Mouse (Mus musculus): Measurements from ENCODE around the gene Spag6.

The Spag6 gene

DNA sequence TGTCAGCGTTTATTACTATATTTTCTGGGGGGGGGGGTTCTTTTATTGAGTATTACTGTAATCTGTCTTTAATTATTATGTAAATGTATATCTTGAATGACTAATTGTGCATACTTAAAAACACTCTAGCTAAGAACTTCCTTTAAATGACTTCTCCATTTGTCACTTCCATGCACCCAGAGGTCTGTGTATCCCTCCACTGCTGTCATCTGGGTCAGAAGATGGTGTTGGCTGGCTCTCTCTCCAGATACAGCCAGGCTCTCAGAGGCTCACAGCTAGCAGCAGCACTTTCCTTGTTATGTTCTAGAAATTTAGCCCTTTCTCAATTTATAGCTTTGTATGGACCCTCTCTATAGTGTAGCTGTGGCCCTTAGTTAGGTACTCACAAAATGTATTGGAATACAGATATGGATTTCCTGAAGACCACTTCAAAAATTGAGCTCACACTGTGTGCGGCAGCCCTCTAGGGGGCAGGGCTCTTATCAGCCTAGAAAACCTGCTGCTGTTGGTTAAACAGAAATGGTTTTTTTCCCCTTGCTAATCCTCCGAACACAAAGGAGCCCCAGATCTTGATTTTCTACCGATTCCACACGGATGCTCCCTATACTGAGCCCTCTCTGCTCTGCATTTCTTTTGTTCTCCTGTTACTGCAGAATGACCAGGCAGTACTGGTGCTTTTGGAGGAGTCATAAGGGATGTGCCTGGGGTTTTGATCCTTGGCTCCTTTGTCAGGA is 40.7 kb downstream of the Spag6 start:
- 59% methylated on average over 5 of the region's 5 CpGs for WGBS

DNA sequence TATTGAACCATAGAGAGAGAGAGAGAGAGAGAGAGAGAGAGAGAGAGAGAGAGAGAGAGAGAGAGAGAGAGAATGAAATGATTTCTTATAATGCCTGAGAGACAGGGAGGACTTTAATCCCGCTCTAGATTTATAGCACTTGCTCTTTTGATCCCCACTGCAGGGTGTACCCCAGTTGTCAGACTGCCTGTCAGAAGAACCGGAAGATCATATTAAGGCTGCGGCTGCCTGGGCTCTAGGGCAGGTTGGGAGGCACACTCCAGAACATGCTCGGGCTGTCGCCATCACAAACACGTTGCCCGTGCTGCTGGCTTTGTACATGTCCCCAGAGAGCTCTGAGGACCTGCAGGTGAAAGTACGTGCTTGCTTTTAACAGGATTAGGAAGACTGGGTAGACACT is 43.2 kb downstream of the Spag6 start:
- WGBS: 79% methylated on average over 8 of the region's 8 CpGs

DNA sequence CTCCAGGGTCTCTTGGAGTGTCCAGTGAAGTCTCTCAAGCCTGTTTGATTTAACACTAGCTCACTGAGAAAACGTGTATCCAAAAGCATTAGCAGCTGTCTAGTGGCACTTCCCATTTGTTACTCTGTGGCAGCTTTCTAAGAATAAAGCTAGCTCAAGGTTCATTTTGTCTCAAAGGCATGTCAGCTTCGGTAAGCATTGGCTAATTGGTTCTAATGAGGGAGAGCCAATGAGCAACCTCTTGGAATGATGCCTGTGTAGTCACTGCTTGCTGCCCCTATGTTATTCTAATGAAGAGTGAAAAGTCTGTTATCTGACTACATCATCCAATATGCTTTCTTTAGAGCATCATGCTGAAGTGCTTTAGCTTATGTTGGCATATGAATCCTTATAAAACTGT is 45.4 kb downstream of the Spag6 start:
- WGBS: 44% methylated on average over 2 of the region's 2 CpGs

DNA sequence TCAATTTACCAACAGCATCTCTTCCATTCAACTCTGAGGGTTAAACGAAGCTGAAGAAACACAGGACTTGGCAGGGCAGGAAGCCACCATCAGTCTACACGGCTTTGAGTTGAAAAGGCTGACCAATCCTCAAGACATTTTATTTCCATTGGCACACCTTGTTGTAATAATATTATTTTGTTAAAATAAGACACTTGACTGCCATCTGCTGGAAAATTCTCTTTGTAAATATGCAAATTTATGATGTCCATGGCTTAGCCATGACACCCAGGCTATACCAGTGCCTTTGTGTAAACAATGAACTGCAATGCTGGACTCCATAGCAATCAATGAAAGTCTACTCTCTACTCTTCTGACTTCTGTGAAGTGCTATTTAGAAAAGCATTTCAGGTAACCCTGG is 62.3 kb downstream of the Spag6 start:
- 14% methylated on average over 2 of the region's 2 CpGs for WGBS

DNA sequence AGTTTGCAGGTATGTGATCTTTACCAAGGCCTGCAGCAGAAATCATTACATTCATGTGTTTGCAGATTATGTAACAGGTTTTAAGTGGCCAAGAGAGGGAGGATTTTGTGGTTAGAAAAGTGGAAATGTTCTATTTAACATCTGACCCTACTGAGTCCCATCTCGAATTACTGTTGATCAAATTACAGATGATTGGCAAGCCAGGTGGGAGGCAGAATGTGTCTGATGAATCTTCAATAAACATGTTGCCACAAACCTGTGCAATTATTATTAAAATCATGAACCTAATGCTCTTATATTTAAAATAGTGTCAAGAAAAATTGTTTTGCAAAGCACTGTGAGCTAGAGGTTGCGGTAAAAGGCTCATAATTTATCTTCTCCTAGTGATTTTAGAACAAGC is 71.0 kb downstream of the Spag6 start:
- WGBS: 94% methylated on average over 2 of the region's 2 CpGs

DNA sequence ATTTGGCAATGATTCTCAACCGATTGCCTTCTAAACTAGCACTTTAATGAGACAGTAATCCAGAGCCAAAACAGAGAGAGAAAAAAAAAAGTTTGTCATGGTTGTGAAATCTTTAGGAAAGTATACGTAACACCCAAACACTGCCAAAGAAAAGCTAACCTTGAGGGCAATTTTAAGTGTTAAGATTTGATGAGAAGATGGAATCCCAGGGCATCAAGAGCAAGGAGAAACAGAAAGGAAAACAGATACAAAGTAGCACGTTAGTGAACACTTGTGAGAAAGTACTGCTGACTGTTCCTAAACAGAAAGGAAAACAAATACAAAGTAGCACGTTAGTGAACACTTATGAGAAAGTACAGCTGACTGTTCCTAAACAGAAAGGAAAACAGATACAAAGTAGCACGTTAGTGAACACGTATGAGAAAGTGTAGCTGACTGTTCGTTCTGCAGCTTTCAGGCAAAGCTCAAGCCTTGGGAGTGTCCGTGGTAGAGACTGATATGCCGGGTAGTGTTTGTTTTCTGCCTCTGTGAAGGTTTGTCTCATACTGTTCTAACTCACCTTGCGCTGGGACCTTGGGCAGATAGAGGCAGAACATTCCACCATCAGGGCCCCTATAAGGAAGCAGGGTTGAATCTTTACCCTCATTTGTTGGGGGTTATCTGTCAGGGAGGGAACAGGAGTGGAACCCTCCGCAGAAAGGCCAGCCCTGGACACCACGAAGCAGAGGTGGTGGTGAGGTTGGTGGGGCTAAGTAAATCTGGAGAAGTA is 71.8 kb downstream of the Spag6 start:
- WGBS: 74% methylated on average over 12 of the region's 12 CpGs

DNA sequence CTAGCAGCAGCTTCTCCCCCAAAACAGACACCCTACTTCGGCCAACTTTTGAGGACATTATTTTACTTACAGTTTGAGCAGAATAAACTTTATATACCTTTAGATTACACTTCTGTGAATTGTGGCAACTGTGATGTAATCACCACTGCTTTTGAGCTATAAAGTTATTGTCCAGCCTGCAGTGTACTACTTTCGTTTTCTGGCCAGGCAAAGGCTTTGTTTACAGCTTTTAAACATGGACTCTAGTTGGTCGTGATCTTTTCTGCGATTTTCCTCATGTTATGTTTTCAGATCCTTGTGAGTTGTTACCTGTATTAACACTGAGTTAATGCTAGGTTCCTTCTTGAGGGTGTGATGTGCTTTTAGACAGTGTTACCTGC is 72.6 kb downstream of the Spag6 start:
- 41% methylated on average over 4 of the region's 4 CpGs for WGBS

DNA sequence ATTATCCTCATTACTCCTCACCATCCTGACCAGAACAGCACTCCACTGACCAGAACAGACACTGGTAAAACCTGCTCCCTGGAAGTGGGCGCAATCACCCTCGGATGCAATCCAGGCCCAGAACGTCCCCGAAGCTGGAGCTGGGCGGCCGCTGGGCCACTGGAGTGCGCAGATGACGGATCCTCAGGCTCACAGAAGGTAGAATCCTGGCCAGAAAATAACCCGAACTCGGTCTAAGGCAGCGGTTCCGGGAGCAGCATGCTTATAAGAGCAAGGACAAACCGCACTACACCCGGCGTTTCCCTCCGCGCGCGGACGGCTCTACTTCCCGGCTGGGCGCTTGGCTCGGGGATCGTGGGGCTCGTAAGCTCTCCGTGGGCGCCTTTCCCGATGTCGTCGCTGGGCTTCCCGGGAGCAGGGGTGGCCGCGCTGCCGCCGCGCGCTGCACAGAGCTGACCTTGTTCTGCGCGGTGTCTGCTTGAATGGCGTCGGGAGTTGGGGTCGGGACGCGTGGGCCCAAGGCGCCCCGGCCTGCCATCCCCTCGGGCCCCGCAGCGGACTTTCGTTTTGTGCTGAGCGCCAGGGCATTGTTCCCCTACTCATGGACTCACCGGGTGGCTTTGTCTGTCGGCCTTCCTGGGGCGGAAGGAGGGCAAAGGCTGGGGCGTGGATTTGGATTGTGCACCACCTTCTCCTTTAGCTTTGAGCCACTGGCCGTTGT is 73.1 kb downstream of the Spag6 start:
- under 1% methylated on average over 56 of the region's 56 CpGs for WGBS

DNA sequence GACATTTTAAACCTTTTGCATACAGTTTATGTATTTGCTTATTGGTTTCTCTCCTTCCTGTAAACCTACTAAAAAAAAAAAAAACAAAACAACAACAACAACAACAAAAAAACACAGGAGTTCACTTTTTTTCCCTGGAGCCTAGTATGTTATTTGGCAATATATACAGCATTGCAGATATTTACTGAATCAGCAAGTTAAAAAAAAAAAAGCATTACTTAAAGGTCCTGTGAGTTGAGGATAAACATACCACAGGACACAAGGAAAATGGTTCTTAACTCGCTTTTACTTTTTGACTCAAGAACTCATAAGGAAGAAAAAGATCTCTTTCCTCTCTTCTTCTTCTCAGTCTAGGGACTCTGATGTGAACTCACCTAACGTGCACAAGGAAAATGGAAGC is 74.6 kb downstream of the Spag6 start:
- WGBS: 99% methylated on average over 2 of the region's 2 CpGs

DNA sequence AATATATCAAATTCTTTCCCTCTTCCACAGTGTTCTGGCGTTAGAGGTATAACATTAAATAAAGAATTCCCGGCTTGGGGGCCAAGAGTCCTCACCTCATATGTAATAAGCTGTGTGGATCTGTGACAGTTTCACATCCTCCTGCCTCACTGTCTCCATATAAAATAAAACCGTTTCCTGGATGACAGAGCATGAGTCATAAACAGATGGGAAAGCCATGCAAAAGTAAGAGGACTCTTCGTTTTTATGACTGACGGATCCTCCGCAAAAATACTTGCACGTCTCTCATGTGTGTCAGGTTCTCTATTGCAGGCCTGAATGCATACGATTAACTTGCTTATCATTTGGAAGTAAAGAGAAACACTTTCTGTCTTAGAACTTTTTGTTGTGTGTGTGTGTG is 78.6 kb downstream of the Spag6 start:
- 54% methylated on average over 8 of the region's 8 CpGs for WGBS

DNA sequence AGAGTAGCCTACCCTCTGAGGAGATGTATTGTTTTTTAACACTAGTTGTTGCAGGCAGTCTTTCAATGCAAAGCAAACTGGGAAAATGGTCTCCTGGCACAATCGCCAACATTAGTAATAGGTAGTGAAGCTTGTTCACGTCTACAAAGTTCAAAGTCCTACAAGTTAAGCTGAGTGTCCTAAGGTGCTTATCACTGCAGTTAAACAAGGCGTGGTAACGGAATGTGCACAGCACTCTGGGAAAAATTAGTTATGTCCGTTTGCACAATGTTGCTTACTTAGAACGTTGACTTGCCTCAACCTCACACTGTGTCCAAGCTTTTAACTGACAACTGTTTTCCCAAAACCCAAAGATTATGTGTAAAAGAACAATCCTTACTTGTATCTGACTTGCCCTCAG is 80.5 kb downstream of the Spag6 start:
- WGBS: 87% methylated on average over 6 of the region's 6 CpGs

DNA sequence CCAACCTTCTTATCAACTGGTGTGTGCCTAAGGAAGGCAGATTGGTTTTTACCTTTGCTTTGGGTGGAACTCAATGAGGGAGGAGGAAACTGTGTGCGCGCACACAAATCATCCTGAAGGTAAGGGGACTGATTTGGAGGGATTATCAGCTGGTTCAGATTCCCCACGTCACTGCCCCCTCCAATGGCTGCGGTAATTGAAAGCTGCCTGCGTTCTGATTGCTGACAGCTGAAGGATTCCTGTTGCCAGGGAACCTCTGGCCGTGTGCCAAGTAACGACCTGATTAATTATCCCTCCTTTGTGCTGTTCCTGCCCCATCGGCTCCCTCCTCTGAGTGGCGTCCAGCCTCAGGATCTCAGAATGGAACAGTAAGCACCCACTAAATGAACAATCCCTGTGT is 84.4 kb downstream of the Spag6 start:
- 27% methylated on average over 9 of the region's 9 CpGs for WGBS

DNA sequence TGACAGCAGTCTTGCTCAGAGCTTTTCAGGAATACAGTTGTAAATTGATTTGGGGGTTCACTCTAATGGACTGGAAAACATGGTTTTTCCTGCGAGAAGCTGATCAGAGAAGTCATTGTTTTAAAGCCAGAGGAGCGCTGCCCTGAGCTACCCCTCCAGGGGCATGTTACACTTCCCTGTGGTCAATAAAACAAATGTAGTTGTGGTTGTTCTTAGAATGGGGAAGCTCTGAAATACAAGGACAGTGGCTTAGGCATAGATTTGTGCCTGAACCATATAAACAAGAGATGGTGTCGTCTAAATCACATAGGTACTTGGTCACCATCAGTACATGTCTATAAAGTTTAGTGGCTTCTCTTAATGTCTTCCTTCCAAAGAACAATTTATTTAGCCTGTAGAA is 86.0 kb downstream of the Spag6 start:
- 88% methylated on average over 3 of the region's 3 CpGs for WGBS

DNA sequence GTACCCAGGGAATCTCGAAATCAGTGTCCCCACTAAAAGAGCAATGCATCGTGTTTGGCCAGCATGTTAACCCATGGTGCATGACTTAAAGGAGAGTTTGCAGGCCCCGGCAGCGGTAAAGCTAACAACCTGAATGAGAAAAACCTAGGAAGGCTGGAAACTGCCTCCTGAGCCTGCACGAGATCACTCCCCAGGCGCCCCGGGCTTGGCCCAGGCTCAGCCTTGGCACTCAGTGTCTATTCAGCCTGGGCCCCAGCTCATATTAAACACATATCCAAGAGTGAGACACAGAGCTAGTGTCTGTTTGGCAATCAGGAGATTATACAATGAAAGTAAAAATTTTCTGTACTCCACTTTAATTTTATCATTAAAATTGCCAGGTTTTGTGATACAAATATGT is 87.5 kb downstream of the Spag6 start:
- WGBS: 73% methylated on average over 7 of the region's 7 CpGs

DNA sequence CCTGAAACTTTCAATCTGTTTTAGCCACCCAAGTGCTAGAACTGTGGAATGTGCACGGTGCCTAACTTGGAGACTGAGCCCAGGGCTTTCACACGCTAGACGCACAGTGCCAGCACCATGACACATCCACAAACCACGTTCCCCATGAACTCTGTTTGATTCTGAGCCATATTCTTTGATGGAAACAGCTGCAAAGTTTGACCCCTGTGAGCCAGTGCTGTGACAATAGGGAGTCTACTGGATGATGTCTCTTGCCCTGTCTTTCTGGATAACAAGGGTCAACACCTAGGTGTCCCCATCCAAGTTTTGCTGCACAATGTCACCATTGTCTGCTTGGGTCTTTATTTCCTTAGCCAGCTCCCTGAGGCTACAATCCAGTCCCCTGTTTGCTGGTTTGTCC is 100.4 kb downstream of the Spag6 start:
- WGBS: 68% methylated on average over 4 of the region's 4 CpGs

DNA sequence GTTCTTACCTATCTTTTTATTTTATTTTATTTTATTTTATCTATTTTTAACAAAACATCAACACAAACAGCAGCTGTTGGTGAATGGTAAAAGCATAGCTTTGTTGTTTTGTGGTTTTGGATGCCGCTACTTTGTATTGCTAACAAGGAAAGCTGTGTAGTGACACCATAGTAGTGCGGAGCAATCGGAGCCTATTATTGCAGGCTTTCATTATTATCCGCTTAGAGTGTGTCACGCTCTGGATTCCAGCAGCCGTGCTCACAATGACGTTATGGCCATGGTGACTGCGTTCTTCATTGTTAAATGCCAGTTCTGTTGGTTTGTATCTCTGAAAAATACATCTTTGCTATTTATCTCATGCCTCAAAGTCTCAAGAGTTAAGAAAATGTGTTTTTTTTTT is 103.9 kb downstream of the Spag6 start:
- WGBS: 83% methylated on average over 8 of the region's 8 CpGs

DNA sequence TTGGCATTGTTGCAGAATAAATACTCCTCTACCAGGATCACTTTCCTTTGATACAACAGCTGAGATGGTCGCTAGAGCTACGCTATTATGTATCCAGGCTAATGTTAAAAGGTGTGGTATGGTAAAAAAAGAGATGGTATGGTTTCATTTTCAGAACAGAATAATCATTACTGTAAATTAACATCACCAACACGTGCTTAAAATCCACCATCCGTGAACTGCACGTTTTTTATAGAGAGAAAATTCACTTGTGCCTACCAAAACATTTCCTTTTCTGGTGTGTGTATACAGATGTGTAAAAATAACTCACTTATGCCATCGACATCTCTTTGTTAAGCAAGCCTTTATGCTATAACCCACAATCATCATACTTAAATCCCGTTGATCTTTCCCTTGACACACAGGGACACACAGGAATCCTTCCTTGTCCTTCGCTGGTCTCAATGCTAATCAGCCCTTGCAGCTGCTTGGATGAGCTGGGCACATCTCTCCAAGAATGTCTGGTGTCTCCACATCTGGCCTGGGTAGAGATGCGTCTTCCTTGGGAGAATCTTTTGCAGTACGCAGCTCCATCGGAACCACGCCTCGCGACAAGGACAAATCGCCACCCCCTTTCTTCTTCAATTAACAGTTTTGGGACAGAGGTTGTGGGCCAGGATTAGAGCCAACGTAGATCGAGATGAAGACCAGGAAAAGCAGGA is 105.6 kb downstream of the Spag6 start:
- 10% methylated on average over 17 of the region's 17 CpGs for WGBS
